Mouse (Mus musculus): ENCODE measurements around the gene Vangl1. TPM values are rescaled to one million over a fixed set of nuclear protein-coding genes. Genes with fewer than 3 reads are reported as not detected.

Vangl1 gene
- polyA plus RNA-seq, 1 experiment from 2014 or later, result 26.5 TPM

GRCm38 (mm10) chr3:102145645-102146386, 58.7 kb downstream of the Vangl1 start:
- Histone ChIP-seq H3K4me3 (no peak overlapping the region), H3K27me3 (ENCODE audit: insufficient read depth, poor library complexity, severe bottlenecking) (no peaks in the 10 kb centered on the region), H3K4me1 (peaks cover 58% of the 10 kb centered on the region), H3K36me3 (no peaks in the 10 kb centered on the region), H3K27ac (no peak overlapping the region), H3K9me3 (no peaks in the 10 kb centered on the region)
- 57% methylated on average over 6 of the region's 6 CpGs for WGBS
- no peak for DNase-seq (ENCODE audit: low spot score)

GRCm38 (mm10) chr3:102144401-102144800, 60.1 kb downstream of the Vangl1 start:
- Histone ChIP-seq H3K9me3 (no peaks in the 10 kb centered on the region), H3K4me3 (no peak overlapping the region), H3K27me3 (ENCODE audit: insufficient read depth, poor library complexity, severe bottlenecking) (peaks cover under 1% of the 10 kb centered on the region; the same call in 1 of the 2 replicates), H3K27ac (peak overlapping the region; percentile 43; the same call in 1 of the 2 replicates), H3K36me3 (no peaks in the 10 kb centered on the region), H3K4me1 (peaks cover 52% of the 10 kb centered on the region)
- DNase-seq (ENCODE audit: low spot score), result no peak
- WGBS, result 65% methylated on average over 4 of the region's 4 CpGs

- DNase-seq (ENCODE audit: low spot score), result no peak
- H3K4me1 ChIP-seq, result peaks cover 43% of the 10 kb centered on the region
- no peaks in the 10 kb centered on the region for H3K9me3 ChIP-seq
- peak overlapping the region; percentile 52; the same call in 1 of the 2 replicates for H3K27ac ChIP-seq
- H3K27me3 ChIP-seq (ENCODE audit: insufficient read depth, poor library complexity, severe bottlenecking), result peaks cover 6% of the 10 kb centered on the region; the same call in 1 of the 2 replicates
- no peak overlapping the region for H3K4me3 ChIP-seq
- H3K36me3 ChIP-seq, result no peaks in the 10 kb centered on the region
- WGBS, result 47% methylated on average over 3 of the region's 3 CpGs
Observed at GRCm38 (mm10) chr3:102143536-102143935, 61.0 kb downstream of the Vangl1 start.

- no peaks in the 10 kb centered on the region for H3K9me3 ChIP-seq
- no peaks in the 10 kb centered on the region for H3K36me3 ChIP-seq
- H3K4me1 ChIP-seq, result peaks cover 37% of the 10 kb centered on the region
- no peak for DNase-seq (ENCODE audit: low spot score)
- H3K27me3 ChIP-seq (ENCODE audit: insufficient read depth, poor library complexity, severe bottlenecking), result peaks cover 6% of the 10 kb centered on the region; the same call in 1 of the 2 replicates
- 0 out of 2 replicates have a peak overlapping the region, but pooled peaks have one; percentile 1 for H3K27ac ChIP-seq
- 84% methylated on average over 4 of the region's 4 CpGs for WGBS
- no peak overlapping the region for H3K4me3 ChIP-seq
Observed at GRCm38 (mm10) chr3:102142947-102143346, 61.5 kb downstream of the Vangl1 start.

- H3K36me3 ChIP-seq, result no peaks in the 10 kb centered on the region
- 86% methylated on average over 6 of the region's 6 CpGs for WGBS
Observed at GRCm38 (mm10) chr3:102141893-102142292, 62.6 kb downstream of the Vangl1 start.

GRCm38 (mm10) chr3:102141451-102141850, 63.0 kb downstream of the Vangl1 start:
- H3K27ac ChIP-seq, result no peak overlapping the region
- H3K9me3 ChIP-seq, result no peaks in the 10 kb centered on the region
- H3K4me1 ChIP-seq, result peaks cover 31% of the 10 kb centered on the region
- no peaks in the 10 kb centered on the region for H3K36me3 ChIP-seq
- 77% methylated on average over 2 of the region's 2 CpGs for WGBS
- H3K4me3 ChIP-seq, result no peak overlapping the region
- peaks cover 6% of the 10 kb centered on the region; the same call in 1 of the 2 replicates for H3K27me3 ChIP-seq (ENCODE audit: insufficient read depth, poor library complexity, severe bottlenecking)
- no peak for DNase-seq (ENCODE audit: low spot score)

More at GRCm38 (mm10) chr3:102141893-102142292, 62.6 kb downstream of the Vangl1 start:
- no peak for DNase-seq (ENCODE audit: low spot score)
- H3K27ac ChIP-seq, result no peak overlapping the region
- H3K27me3 ChIP-seq (ENCODE audit: insufficient read depth, poor library complexity, severe bottlenecking), result peaks cover 6% of the 10 kb centered on the region; the same call in 1 of the 2 replicates
- no peak overlapping the region for H3K4me3 ChIP-seq
- peaks cover 31% of the 10 kb centered on the region for H3K4me1 ChIP-seq
- no peaks in the 10 kb centered on the region for H3K9me3 ChIP-seq

GRCm38 (mm10) chr3:102140606-102141005, 63.9 kb downstream of the Vangl1 start:
- Histone ChIP-seq H3K36me3 (no peaks in the 10 kb centered on the region), H3K4me3 (no peak overlapping the region), H3K27me3 (ENCODE audit: insufficient read depth, poor library complexity, severe bottlenecking) (peaks cover 6% of the 10 kb centered on the region; the same call in 1 of the 2 replicates), H3K9me3 (no peaks in the 10 kb centered on the region), H3K4me1 (peaks cover 33% of the 10 kb centered on the region), H3K27ac (no peak overlapping the region)
- no peak for DNase-seq (ENCODE audit: low spot score)
- 89% methylated on average over 6 of the region's 6 CpGs for WGBS

GRCm38 (mm10) chr3:102138899-102139298, 65.6 kb downstream of the Vangl1 start:
- WGBS, result 91% methylated on average over 6 of the region's 6 CpGs
- no peak for DNase-seq (ENCODE audit: low spot score)

GRCm38 (mm10) chr3:102137158-102137557, 67.3 kb downstream of the Vangl1 start:
- Histone ChIP-seq H3K27ac (peak overlapping the region; percentile 48; the same call in 1 of the 2 replicates), H3K27me3 (ENCODE audit: insufficient read depth, poor library complexity, severe bottlenecking) (peaks cover 6% of the 10 kb centered on the region; the same call in 1 of the 2 replicates), H3K4me1 (peaks cover 19% of the 10 kb centered on the region), H3K36me3 (no peaks in the 10 kb centered on the region), H3K9me3 (no peaks in the 10 kb centered on the region), H3K4me3 (no peak overlapping the region)
- DNase-seq (ENCODE audit: low spot score), result no peak
- WGBS, result 81% methylated on average over 10 of the region's 10 CpGs

More at GRCm38 (mm10) chr3:102138899-102139298, 65.6 kb downstream of the Vangl1 start:
- H3K4me1 ChIP-seq, result peaks cover 25% of the 10 kb centered on the region
- H3K4me3 ChIP-seq, result no peak overlapping the region
- H3K27me3 ChIP-seq (ENCODE audit: insufficient read depth, poor library complexity, severe bottlenecking), result peaks cover 6% of the 10 kb centered on the region; the same call in 1 of the 2 replicates
- no peaks in the 10 kb centered on the region for H3K9me3 ChIP-seq
- H3K27ac ChIP-seq, result no peak overlapping the region
- H3K36me3 ChIP-seq, result no peaks in the 10 kb centered on the region

GRCm38 (mm10) chr3:102135389-102136113, 68.9 kb downstream of the Vangl1 start:
- Histone ChIP-seq H3K4me3 (no peak overlapping the region), H3K27ac (peak overlapping the region; percentile 48; the same call in 1 of the 2 replicates), H3K36me3 (no peaks in the 10 kb centered on the region), H3K9me3 (no peaks in the 10 kb centered on the region), H3K27me3 (ENCODE audit: insufficient read depth, poor library complexity, severe bottlenecking) (peaks cover 6% of the 10 kb centered on the region; the same call in 1 of the 2 replicates), H3K4me1 (peaks cover 27% of the 10 kb centered on the region)
- WGBS, result 22% methylated on average over 10 of the region's 10 CpGs
- no peak for DNase-seq (ENCODE audit: low spot score)

GRCm38 (mm10) chr3:102131627-102132324, 72.7 kb downstream of the Vangl1 start:
- WGBS, result 94% methylated on average over 9 of the region's 9 CpGs
- Histone ChIP-seq H3K27ac (no peak overlapping the region), H3K4me3 (no peak overlapping the region), H3K4me1 (peaks cover 26% of the 10 kb centered on the region), H3K27me3 (ENCODE audit: insufficient read depth, poor library complexity, severe bottlenecking) (no peaks in the 10 kb centered on the region), H3K9me3 (no peaks in the 10 kb centered on the region), H3K36me3 (no peaks in the 10 kb centered on the region)
- no peak for DNase-seq (ENCODE audit: low spot score)

GRCm38 (mm10) chr3:102130478-102130877, 74.0 kb downstream of the Vangl1 start:
- H3K36me3 ChIP-seq, result no peaks in the 10 kb centered on the region
- no peak overlapping the region for H3K27ac ChIP-seq
- WGBS, result 51% methylated on average over 6 of the region's 6 CpGs
- DNase-seq (ENCODE audit: low spot score), result no peak
- peaks cover 16% of the 10 kb centered on the region for H3K4me1 ChIP-seq
- H3K4me3 ChIP-seq, result no peak overlapping the region
- H3K27me3 ChIP-seq (ENCODE audit: insufficient read depth, poor library complexity, severe bottlenecking), result no peaks in the 10 kb centered on the region
- H3K9me3 ChIP-seq, result no peaks in the 10 kb centered on the region

Measured in heart, embryonic 10.5 days (tissue).